Mouse (Mus musculus) erythroblast, embryonic 14.5 days (primary cell): ENCODE results near the gene Btn2a2.

Experiments
- GATA1 ChIP-seq: IDR thresholded peaks from 2 replicates; pipeline ENCODE4 v1.6.1; 2012; ENCODE audit warnings: low read length, inconsistent platforms, mixed read lengths
- TAL1 ChIP-seq: IDR thresholded peaks from 3 replicates; pipeline ENCODE4 v1.6.1; 2012; ENCODE audit warnings: low read length, inconsistent platforms, mixed read lengths

DNA sequence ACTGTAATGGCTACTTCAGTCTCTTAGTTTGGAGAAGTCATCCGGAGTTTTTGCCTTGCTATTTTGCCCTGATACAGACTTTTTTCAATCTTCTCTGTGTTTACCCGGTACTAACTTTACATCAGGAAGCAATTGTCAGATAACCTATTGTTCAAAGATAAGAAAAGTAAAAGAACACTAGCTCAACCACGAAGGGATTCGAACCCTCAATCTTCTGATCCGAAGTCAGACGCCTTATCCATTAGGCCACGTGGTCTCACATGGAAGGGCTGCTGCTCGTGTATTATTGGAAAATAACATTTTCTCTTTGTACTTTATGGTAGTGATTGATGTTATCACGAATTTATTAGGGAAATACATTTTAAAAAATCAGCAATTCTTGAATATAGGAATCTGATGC lies 15.1 kb upstream of the Btn2a2 start:
- TF ChIP-seq TAL1 = no peak
- TF ChIP-seq GATA1 = no peak
